Mouse (Mus musculus) MEL (cell line): ENCODE data around the gene Cirbp. TPM values are rescaled to one million over a fixed set of nuclear protein-coding genes. Genes with fewer than 3 reads are reported as not detected.

Experiments used
- DNase-seq: peaks from one replicate; pipeline ENCODE4 v3.0.0; 2011; ENCODE audit warnings: low read depth, low spot score
- H3K27ac ChIP-seq: 2 replicates; pipeline ENCODE4 v1.5.1; 2012; ENCODE audit warnings: low read depth, mild to moderate bottlenecking, control low read depth, low read length, moderate library complexity; ENCODE audit not compliant: control insufficient read depth
- H3K27me3 ChIP-seq, 2 experiments: fragments of 150-350 bp in 1 of 2; sonication (generic) in 1 of 2; 2 replicates each; pipeline ENCODE4 v1.6.1; 2012; ENCODE audit warnings: low read length in 2 of 2, mild to moderate bottlenecking in 2 of 2, improper control_type of control experiment in 1 of 2, moderate library complexity in 1 of 2; ENCODE audit not compliant: insufficient read depth in 2 of 2, control insufficient read depth in 1 of 2
- H3K36me3 ChIP-seq, 2 experiments: 2 replicates each; pipeline ENCODE4 v1.6.1; 2012 to 2014; ENCODE audit warnings: low read length in 2 of 2, improper control_type of control experiment in 1 of 2, inconsistent platforms in 1 of 2, mild to moderate bottlenecking in 1 of 2; ENCODE audit not compliant: insufficient read depth in 2 of 2, control insufficient read depth in 1 of 2
- H3K4me1 ChIP-seq, 2 experiments: fragments of 150-350 bp in 1 of 2; sonication (generic) in 1 of 2; 2 replicates each; pipeline ENCODE4 v1.6.1; 2012; ENCODE audit warnings: low read length in 2 of 2, improper control_type of control experiment in 1 of 2, mild to moderate bottlenecking in 1 of 2; ENCODE audit not compliant: insufficient read depth in 2 of 2, control insufficient read depth in 1 of 2
- H3K4me3 ChIP-seq, 2 experiments: fragments of 150-350 bp in 1 of 2; sonication (generic) in 1 of 2; 2 replicates each; pipeline ENCODE4 v1.5.1; 2012; ENCODE audit warnings: low read depth in 2 of 2, low read length in 2 of 2, mild to moderate bottlenecking in 2 of 2, moderate library complexity in 2 of 2, control low read depth in 1 of 2, improper control_type of control experiment in 1 of 2; ENCODE audit not compliant: control insufficient read depth in 1 of 2, insufficient read depth in 1 of 2
- H3K79me2 ChIP-seq: 2 replicates; pipeline ENCODE4 v1.6.1; 2012; ENCODE audit warnings: mild to moderate bottlenecking, low read length, moderate library complexity; ENCODE audit not compliant: control insufficient read depth, poor library complexity, insufficient read depth
- H3K9ac ChIP-seq: 2 replicates; pipeline ENCODE4 v1.6.1; 2012; ENCODE audit warnings: low read depth, mild to moderate bottlenecking, control low read depth, low read length, moderate library complexity; ENCODE audit not compliant: control insufficient read depth, poor library complexity, severe bottlenecking
- H3K9me3 ChIP-seq: fragments of 150-350 bp; sonication (generic); replicated peaks from 2 replicates; pipeline ENCODE4 v1.6.1; 2012; ENCODE audit warnings: mild to moderate bottlenecking, low read length, improper control_type of control experiment, moderate library complexity; ENCODE audit not compliant: insufficient read depth
- BHLHE40 ChIP-seq: IDR thresholded peaks from 2 replicates; pipeline ENCODE4 v1.6.1; 2012; ENCODE audit warnings: low read depth, mild to moderate bottlenecking, inconsistent platforms, low read length, improper control_type of control experiment, borderline replicate concordance
- CHD1 ChIP-seq: IDR thresholded peaks from 2 replicates; pipeline ENCODE4 v1.6.1; 2012; ENCODE audit warnings: low read depth, mild to moderate bottlenecking, inconsistent platforms, low read length, improper control_type of control experiment
- CHD2 ChIP-seq: IDR thresholded peaks from 2 replicates; pipeline ENCODE4 v1.6.1; 2011; ENCODE audit warnings: low read length, improper control_type of control experiment
- CTCF ChIP-seq, 3 experiments: IDR thresholded peaks in 2 of 3; conservative IDR thresholded peaks in 1 of 3; 2 replicates each; pipeline ENCODE4 v1.5.1; 2011 to 2012; ENCODE audit warnings: low read length in 3 of 3, low read depth in 2 of 3, mild to moderate bottlenecking in 2 of 3, improper control_type of control experiment in 1 of 3, inconsistent platforms in 1 of 3, mixed read lengths in 1 of 3, moderate library complexity in 1 of 3; ENCODE audit not compliant: control insufficient read depth in 1 of 3, insufficient read depth in 1 of 3, poor library complexity in 1 of 3, severe bottlenecking in 1 of 3
- E2F4 ChIP-seq: IDR thresholded peaks from 2 replicates; pipeline ENCODE4 v1.6.1; 2011; ENCODE audit warnings: low read depth, low read length, improper control_type of control experiment, borderline replicate concordance
- ELF1 ChIP-seq: IDR thresholded peaks from 2 replicates; pipeline ENCODE4 v1.6.1; 2014; ENCODE audit warnings: low read depth, mild to moderate bottlenecking, inconsistent platforms, low read length, improper control_type of control experiment, moderate library complexity
- ETS1 ChIP-seq: IDR thresholded peaks from 2 replicates; pipeline ENCODE4 v1.6.1; 2012; ENCODE audit warnings: low read depth, mild to moderate bottlenecking, inconsistent platforms, low read length, improper control_type of control experiment, moderate library complexity
- GABPA ChIP-seq: IDR thresholded peaks from 2 replicates; pipeline ENCODE4 v1.6.1; 2012; ENCODE audit warnings: low read depth, mild to moderate bottlenecking, inconsistent platforms, low read length, improper control_type of control experiment, moderate library complexity
- GATA1 ChIP-seq: IDR thresholded peaks from 2 replicates; pipeline ENCODE4 v1.6.1; 2011; ENCODE audit warnings: low read depth, low read length, improper control_type of control experiment
- HCFC1 ChIP-seq: IDR thresholded peaks from 2 replicates; pipeline ENCODE4 v1.6.1; 2012; ENCODE audit warnings: low read depth, mild to moderate bottlenecking, inconsistent platforms, low read length, improper control_type of control experiment, moderate library complexity
- JUND ChIP-seq: IDR thresholded peaks from 2 replicates; pipeline ENCODE4 v1.6.1; 2011; ENCODE audit warnings: low read depth, mild to moderate bottlenecking, improper control_type of control experiment, low read length
- KAT2A ChIP-seq: conservative IDR thresholded peaks from 2 replicates; pipeline ENCODE4 v1.6.1; 2012; ENCODE audit warnings: low read depth, low read length, improper control_type of control experiment, inconsistent platforms
- MAFK ChIP-seq: IDR thresholded peaks from 2 replicates; pipeline ENCODE4 v1.6.1; 2011; ENCODE audit warnings: low read depth, mild to moderate bottlenecking, low read length, improper control_type of control experiment, borderline replicate concordance
- MAZ ChIP-seq: IDR thresholded peaks from 2 replicates; pipeline ENCODE4 v1.6.1; 2012; ENCODE audit warnings: low read depth, mild to moderate bottlenecking, inconsistent platforms, low read length, improper control_type of control experiment
- MXI1 ChIP-seq: IDR thresholded peaks from 2 replicates; pipeline ENCODE4 v1.6.1; 2011; ENCODE audit warnings: mild to moderate bottlenecking, low read depth, low read length, improper control_type of control experiment
- MYB ChIP-seq: IDR thresholded peaks from 2 replicates; pipeline ENCODE4 v1.6.1; 2011; ENCODE audit warnings: mild to moderate bottlenecking, low read depth, low read length, improper control_type of control experiment
- MYC ChIP-seq: IDR thresholded peaks from 2 replicates; pipeline ENCODE4 v1.6.1; 2011; ENCODE audit warnings: low read depth, mild to moderate bottlenecking, low read length, improper control_type of control experiment, moderate library complexity
- NELFE ChIP-seq: IDR thresholded peaks from 2 replicates; pipeline ENCODE4 v1.6.1; 2011; ENCODE audit warnings: low read depth, low read length, improper control_type of control experiment
- NRF1 ChIP-seq: IDR thresholded peaks from 2 replicates; pipeline ENCODE4 v1.6.1; 2014; ENCODE audit warnings: low read depth, mild to moderate bottlenecking, inconsistent platforms, low read length, improper control_type of control experiment, moderate library complexity; ENCODE audit not compliant: poor library complexity, insufficient read depth, severe bottlenecking
- POLR2A ChIP-seq, 2 experiments: IDR thresholded peaks; 2 replicates each; pipeline ENCODE4 v1.6.1; 2011 to 2012; ENCODE audit warnings: low read length in 2 of 2, mild to moderate bottlenecking in 2 of 2, control low read depth in 1 of 2, improper control_type of control experiment in 1 of 2, low read depth in 1 of 2, moderate library complexity in 1 of 2; ENCODE audit not compliant: control insufficient read depth in 1 of 2, insufficient read depth in 1 of 2, poor library complexity in 1 of 2
- POLR2AphosphoS2 ChIP-seq: IDR thresholded peaks from 2 replicates; pipeline ENCODE4 v1.6.1; 2011; ENCODE audit warnings: low read length, improper control_type of control experiment
- POLR2AphosphoS5 ChIP-seq: IDR thresholded peaks from 2 replicates; pipeline ENCODE4 v1.6.1; 2012; ENCODE audit warnings: low read depth, borderline replicate concordance, mild to moderate bottlenecking, inconsistent platforms, low read length, moderate library complexity, mixed read lengths
- RAD21 ChIP-seq: IDR thresholded peaks from 2 replicates; pipeline ENCODE4 v1.6.1; 2011; ENCODE audit warnings: mild to moderate bottlenecking, low read depth, low read length, improper control_type of control experiment
- RCOR1 ChIP-seq: IDR thresholded peaks from 2 replicates; pipeline ENCODE4 v1.6.1; 2012; ENCODE audit warnings: low read depth, mild to moderate bottlenecking, inconsistent platforms, low read length, improper control_type of control experiment
- SIN3A ChIP-seq: IDR thresholded peaks from 2 replicates; pipeline ENCODE4 v1.6.1; 2012; ENCODE audit warnings: low read length, improper control_type of control experiment, inconsistent platforms
- TAL1 ChIP-seq: IDR thresholded peaks from 2 replicates; pipeline ENCODE4 v1.6.1; 2012; ENCODE audit warnings: mild to moderate bottlenecking, inconsistent platforms, low read length, moderate library complexity, mixed read lengths
- TBP ChIP-seq: IDR thresholded peaks from 2 replicates; pipeline ENCODE4 v1.8.0; 2011; ENCODE audit warnings: low read depth, low read length, improper control_type of control experiment
- TCF12 ChIP-seq: IDR thresholded peaks from 2 replicates; pipeline ENCODE4 v1.6.1; 2014; ENCODE audit warnings: low read depth, mild to moderate bottlenecking, inconsistent platforms, low read length, improper control_type of control experiment, moderate library complexity
- UBTF ChIP-seq: IDR thresholded peaks from 2 replicates; pipeline ENCODE4 v1.6.1; 2012; ENCODE audit warnings: low read depth, mild to moderate bottlenecking, inconsistent platforms, low read length, improper control_type of control experiment, moderate library complexity, borderline replicate concordance; ENCODE audit not compliant: insufficient read depth
- USF1 ChIP-seq: IDR thresholded peaks from 2 replicates; pipeline ENCODE4 v1.6.1; 2014; ENCODE audit warnings: low read depth, mild to moderate bottlenecking, inconsistent platforms, low read length, improper control_type of control experiment, moderate library complexity
- USF2 ChIP-seq, 2 experiments: IDR thresholded peaks; 2 replicates each; pipeline ENCODE4 v1.6.1; 2011 to 2012; ENCODE audit warnings: improper control_type of control experiment in 2 of 2, low read length in 2 of 2, borderline replicate concordance in 1 of 2, inconsistent platforms in 1 of 2, low read depth in 1 of 2, mild to moderate bottlenecking in 1 of 2; ENCODE audit not compliant: insufficient read depth in 1 of 2
- ZC3H11A ChIP-seq: IDR thresholded peaks from 2 replicates; pipeline ENCODE4 v1.6.1; 2012; ENCODE audit warnings: low read depth, mild to moderate bottlenecking, inconsistent platforms, low read length, improper control_type of control experiment
- ZKSCAN1 ChIP-seq: IDR thresholded peaks from 2 replicates; pipeline ENCODE4 v1.6.1; 2012; ENCODE audit warnings: low read depth, mild to moderate bottlenecking, inconsistent platforms, low read length, improper control_type of control experiment, moderate library complexity
- ZMIZ1 ChIP-seq: IDR thresholded peaks from 2 replicates; pipeline ENCODE4 v1.6.1; 2012; ENCODE audit warnings: low read depth, mild to moderate bottlenecking, inconsistent platforms, low read length, improper control_type of control experiment, moderate library complexity
- ZNF384 ChIP-seq: IDR thresholded peaks from 2 replicates; pipeline ENCODE4 v1.6.1; 2012; ENCODE audit warnings: low read depth, mild to moderate bottlenecking, inconsistent platforms, low read length, improper control_type of control experiment
- polyA plus RNA-seq, 2 experiments: library from polyadenylated mRNA; stranded (reverse) in 1 of 2; unstranded in 1 of 2; fragments of >175 nt in 1 of 2; fragments of >200 nt in 1 of 2; gene quantifications; 2 replicates each; pipeline versions ENCODE4 v1.2.1 to v1.2.4; 2012; ENCODE audit warnings: low replicate concordance in 2 of 2, low read depth in 1 of 2; ENCODE audit not compliant: insufficient read length in 2 of 2, insufficient read depth in 1 of 2, missing spikeins in 1 of 2
- total RNA-seq: library from RNA; depleted of rRNA; stranded (reverse); fragments of 300-350 nt; gene quantifications from 2 replicates; pipeline ENCODE4 v1.2.3, GENCODE M21; 2012

Gene Cirbp
- total and polyA plus RNA-seq, 3 experiments: 21.2 to 56.6 TPM; not detected in 1

DNA sequence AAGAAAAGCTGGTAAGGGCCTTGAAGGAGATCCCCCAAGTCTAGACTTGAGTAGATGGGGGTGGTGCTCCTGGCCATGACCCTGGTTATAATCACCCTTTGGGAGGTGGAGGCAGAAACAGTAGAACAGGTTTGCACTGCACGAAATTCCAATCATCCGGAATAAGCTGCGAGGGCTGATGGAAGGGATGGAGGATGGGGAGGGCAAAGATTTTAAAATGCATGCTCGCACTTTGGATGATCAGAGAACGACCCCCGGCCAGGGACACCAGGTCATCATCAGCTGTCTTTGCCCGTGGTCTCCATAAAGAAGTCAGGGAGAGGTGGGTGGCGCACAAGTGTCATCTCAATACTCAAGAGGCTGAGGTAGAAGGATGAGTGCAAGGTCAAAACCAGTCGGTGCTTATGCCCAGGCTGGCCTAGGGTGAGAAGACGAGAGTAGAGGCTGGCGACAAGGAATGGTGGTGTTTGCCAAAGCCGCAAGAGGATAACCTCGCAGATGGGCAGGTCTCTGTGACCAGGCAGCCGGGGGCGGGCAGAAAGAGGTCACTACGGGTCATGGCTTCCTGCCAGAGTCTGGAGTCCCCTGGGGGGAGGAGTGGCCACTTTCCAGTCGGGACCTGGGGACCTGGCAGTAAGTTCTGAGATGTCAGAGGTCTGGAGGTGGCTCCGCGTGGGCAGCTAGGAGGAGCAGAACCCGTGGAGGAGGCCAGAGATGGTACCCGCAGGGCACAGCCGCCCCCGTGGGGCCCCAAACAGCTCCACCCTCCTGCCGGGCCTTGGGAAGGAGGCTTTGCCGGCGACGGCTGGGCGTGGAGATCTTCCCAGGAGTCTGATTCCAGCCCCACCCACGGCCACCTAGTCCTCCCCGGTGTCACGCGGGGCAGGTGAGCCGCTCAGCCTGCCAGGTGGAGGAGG lies 5.1 kb upstream of the Cirbp start:
- H3K4me3 ChIP-seq: peak overlapping the region; percentile 53 to 58
- no peaks in the 10 kb centered on the region for H3K9me3 ChIP-seq
- peak; percentile 66 for DNase-seq
- H3K9ac ChIP-seq: peak overlapping the region; percentile 66
- peaks cover 0 to 18% of the 10 kb centered on the region in 2 experiments; a peak in 2 of 4 replicates for H3K36me3 ChIP-seq
- no peaks in the 10 kb centered on the region; the same call in 1 of the 2 replicates for H3K79me2 ChIP-seq
- peak overlapping the region; percentile 77 for H3K27ac ChIP-seq
- peaks cover 6 to 35% of the 10 kb centered on the region in 2 experiments; a peak in 3 of 4 replicates for H3K4me1 ChIP-seq
- no peaks in the 10 kb centered on the region for H3K27me3 ChIP-seq
- TF ChIP-seq TCF12 (peak; percentile 25; the same call in 1 of the 2 replicates), RCOR1 (0 out of 2 replicates have a peak, but pooled peaks have one; percentile 13), MYC (no peak), SIN3A (peak; percentile 51), GATA1 (0 out of 2 replicates have a peak, but pooled peaks have one; percentile 30), ELF1 (no peak), POLR2AphosphoS5 (no peak), ZKSCAN1 (no peak), RAD21 (no peak), GABPA (no peak), ZMIZ1 (no peak), NRF1 (no peak), TBP (no peak), ZNF384 (no peak), HCFC1 (no peak), CHD1 (no peak; the same call in 1 of the 2 replicates), JUND (no peak), NELFE (peak; percentile 51), KAT2A (no peak), ZC3H11A (no peak), UBTF (no peak), ETS1 (peak; percentile 11; the same call in 1 of the 2 replicates), MAZ (peak; percentile 9; the same call in 1 of the 2 replicates), MYB (no peak), MXI1 (no peak; the same call in 1 of the 2 replicates), POLR2AphosphoS2 (no peak), CHD2 (no peak), USF1 (no peak), MAFK (no peak), USF2 (IDR thresholded peaks at IDR 0.05; ENCODE audit: borderline replicate concordance in 1 of 2, insufficient read depth in 1 of 2, low read depth in 1 of 2, low read length in 2 of 2) (no peak), POLR2A (IDR thresholded peaks at IDR 0.05; ENCODE audit: control insufficient read depth in 1 of 2, insufficient read depth in 1 of 2, low read depth in 1 of 2, low read length in 2 of 2, poor library complexity in 1 of 2) (no peak; a peak in 2 of 4 replicates), E2F4 (no peak), TAL1 (no peak), BHLHE40 (no peak), CTCF (IDR thresholded peaks at IDR 0.05 in 2 of 3, conservative IDR thresholded peaks at IDR 0.05 in 1 of 3; ENCODE audit: control insufficient read depth in 1 of 3, insufficient read depth in 1 of 3, low read depth in 2 of 3, low read length in 3 of 3, poor library complexity in 1 of 3, severe bottlenecking in 1 of 3) (no peak)
